Mouse (Mus musculus) kidney, adult 8-10 months (tissue): ENCODE data around the gene Olfr1085.
"Not testable (repeated sequence)": the region's sequence is repeated elsewhere in the genome, so short reads cannot be mapped to it uniquely, and the experiment has no call there.

Experiments used
- DNase-seq, 2 experiments: peaks; one replicate each; pipeline ENCODE4 v3.0.0; 2022

The Olfr1085 gene

DNA sequence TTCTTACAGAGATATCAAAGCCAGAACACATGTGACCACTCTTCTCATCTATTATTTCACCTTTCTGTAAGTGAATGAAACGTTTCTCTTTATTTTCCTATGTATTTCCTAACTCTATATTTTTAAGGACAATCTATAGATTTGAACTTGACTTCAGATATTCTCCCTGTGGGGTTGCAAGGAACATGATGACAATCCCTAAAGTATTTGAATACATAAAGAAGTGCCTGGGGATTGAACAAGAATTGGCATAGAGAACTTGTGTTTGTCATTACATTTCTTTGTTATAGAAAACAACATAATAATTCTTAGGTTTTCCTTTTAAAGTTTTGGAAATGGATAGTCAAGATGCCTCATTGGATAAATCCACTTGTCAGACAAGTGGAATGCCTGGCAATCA, at the start of gene Olfr1085:
Olfr1085 (minus strand) TSS at position 101 of the 400 bp plus-strand sequence.
- no peak for DNase-seq

DNA sequence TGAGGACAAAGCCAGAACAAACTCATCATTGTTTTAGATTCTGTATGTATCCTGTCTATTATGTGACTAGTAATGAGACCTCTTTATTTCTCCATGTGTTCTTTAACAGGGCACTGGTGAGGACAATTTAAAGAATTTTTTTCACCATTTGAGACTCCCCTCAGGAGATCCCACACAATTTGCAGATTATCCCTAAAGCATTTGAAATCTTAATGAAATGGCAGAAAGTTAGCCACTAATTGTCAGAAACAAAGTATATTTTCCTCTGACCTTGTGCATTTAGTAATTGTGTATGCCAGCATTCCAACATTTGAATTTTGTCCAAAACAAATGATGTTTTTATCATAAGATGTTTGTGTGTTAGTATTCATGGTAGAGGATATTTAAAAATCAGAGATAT, 36.5 kb upstream of the Olfr1085 start, which contains the start of gene Olfr1087:
Olfr1087 (minus strand) TSS at position 101 of the 400 bp plus-strand sequence.
- DNase-seq, result no peak

DNA sequence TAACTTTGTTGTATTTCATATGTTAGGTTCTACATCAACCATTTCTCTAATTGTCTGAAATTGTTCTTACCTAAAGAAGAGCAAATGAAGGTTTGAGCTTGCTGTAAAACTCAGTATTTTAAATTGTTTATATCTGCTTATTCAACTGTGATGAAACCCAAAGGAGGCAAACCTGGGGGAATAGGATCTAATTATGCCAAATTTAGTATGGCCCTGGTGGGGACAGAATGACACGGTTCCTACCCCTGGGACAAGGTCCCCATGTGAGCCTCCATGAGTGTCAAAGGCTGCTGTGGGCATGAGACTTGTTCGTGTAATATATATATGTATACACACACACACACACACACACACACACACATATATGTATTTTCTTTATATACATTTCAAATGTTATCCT, 18.2 kb upstream of the Olfr1085 start, which contains the start of gene Olfr1086:
Olfr1086 (minus strand) TSS at position 101 of the 400 bp plus-strand sequence.
- no peak for DNase-seq

DNA sequence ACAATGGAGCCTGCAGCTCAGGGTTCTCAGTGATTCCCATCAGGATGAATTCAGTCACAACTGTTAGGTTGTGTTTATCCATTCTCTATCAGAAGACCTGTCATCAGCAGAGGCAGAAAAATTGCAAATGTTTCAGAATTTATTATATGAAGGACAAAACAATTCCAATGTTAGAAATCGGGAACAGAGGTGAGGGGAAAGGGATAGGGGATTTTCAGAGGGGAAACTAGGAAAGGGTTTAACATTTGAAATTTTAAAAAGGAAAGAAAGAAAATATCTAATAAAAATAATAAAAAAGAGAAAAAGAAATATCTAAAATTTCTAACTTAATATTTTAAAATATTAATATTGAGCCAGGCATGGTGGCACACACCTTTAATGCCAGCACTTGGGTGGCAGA, 22.2 kb downstream of the Olfr1085 start, which contains the start of gene Olfr1084:
Olfr1084 (minus strand) TSS at position 101 of the 400 bp plus-strand sequence.
- DNase-seq, result not testable (repeated sequence)
